Mouse (Mus musculus) urinary bladder, postnatal 4 days (tissue): ENCODE measurements at regions not wholly inside any gene's neighbourhood (a gene's known extent, or its start where the extent isn't known, plus 50 kb on each side); places are given as distances from the start of the nearest gene placed in this dataset.

Experiments used
- DNase-seq, 2 experiments: peaks; one replicate each; pipeline ENCODE4 v3.0.0; 2021 to 2022; ENCODE audit warnings: low spot score in 2 of 2

- DNase-seq, result no peak
Observed at GRCm38 (mm10) chr2:173843671-173844070, 106.4 kb downstream of the Vapb start.

GRCm38 (mm10) chr2:173844524-173844923, 107.2 kb downstream of the Vapb start:
- no peak for DNase-seq

- no peak for DNase-seq
Observed at GRCm38 (mm10) chr2:173845155-173846029, 108.1 kb downstream of the Vapb start.

- DNase-seq, result peak in 1 of 2 experiments; percentile 9
Observed at GRCm38 (mm10) chr2:173851054-173851453, 113.7 kb downstream of the Vapb start.

GRCm38 (mm10) chr2:173854172-173854723, 116.9 kb downstream of the Vapb start:
- no peak for DNase-seq

- DNase-seq, result no peak
Observed at GRCm38 (mm10) chr2:173854846-173855245, 117.5 kb downstream of the Vapb start.

GRCm38 (mm10) chr2:173855296-173855695, 118.0 kb downstream of the Vapb start:
- no peak for DNase-seq

GRCm38 (mm10) chr2:173857006-173857405, 119.7 kb downstream of the Vapb start:
- DNase-seq, result no peak

- DNase-seq, result no peak
Observed at GRCm38 (mm10) chr2:173873048-173873447, 135.7 kb downstream of the Vapb start.
